Mouse (Mus musculus) skeletal muscle tissue, adult 2 months (tissue): ENCODE data around the gene AI413582.

Experiments used
- DNase-seq: peaks from one replicate; pipeline ENCODE4 v3.0.0-alpha.2; 2012; ENCODE audit warnings: low read depth, low spot score

Gene AI413582

DNA sequence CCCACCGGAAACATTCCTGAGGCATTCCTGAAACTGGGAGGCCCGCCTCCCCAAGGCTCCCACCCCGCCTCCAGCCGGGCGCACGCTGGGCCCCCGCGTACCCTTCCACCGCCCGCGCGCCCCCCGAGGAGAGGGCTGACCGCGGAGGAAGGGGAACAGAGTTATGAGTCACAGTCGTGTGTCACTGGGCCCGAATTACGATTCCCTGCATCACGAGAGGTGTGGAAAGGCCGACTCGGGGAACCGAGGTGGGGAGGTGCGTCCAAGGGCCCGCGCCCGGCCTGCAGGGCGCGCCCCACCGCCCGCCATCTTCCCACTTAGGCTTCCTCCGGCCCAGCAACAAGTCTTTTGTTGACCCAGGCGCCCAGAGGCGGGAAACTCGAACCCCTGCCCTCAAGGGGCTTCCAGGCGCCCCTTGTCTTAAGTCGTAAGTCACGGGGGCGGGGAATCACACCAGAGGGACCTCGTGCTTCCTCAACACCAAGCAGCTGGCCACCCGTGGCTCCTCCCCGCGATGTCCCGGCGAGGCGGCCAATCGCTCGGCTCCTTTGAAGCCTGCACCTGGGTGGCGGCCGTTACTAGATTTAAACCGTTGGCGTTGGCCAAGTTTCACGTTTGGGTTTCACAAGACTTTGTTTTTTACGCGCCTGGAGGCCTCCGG lies 9.9 kb downstream of the AI413582 start:
- peak; percentile 60 for DNase-seq

DNA sequence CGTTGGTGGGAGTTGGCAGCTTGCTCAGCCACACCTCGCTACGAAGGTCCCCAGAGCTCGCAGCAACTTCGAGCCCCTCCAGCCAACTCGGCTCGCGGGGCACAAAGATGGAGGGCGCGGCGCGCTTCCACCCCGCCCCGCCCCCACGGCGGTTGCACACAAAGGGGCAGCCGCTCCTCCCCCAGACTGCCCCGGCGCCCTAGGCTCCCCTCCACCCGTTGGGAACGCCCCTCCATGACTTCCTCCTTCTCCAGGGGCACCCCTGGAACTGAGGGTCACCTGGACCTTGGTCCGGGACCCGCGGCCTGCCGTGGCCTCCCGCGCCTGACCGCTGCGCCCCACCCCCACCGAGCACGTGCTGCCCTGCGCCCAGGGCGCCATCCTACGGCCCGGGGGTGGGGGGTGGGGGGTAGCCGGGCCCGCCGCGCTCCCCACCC lies 10.5 kb downstream of the AI413582 start:
- no peak for DNase-seq

DNA sequence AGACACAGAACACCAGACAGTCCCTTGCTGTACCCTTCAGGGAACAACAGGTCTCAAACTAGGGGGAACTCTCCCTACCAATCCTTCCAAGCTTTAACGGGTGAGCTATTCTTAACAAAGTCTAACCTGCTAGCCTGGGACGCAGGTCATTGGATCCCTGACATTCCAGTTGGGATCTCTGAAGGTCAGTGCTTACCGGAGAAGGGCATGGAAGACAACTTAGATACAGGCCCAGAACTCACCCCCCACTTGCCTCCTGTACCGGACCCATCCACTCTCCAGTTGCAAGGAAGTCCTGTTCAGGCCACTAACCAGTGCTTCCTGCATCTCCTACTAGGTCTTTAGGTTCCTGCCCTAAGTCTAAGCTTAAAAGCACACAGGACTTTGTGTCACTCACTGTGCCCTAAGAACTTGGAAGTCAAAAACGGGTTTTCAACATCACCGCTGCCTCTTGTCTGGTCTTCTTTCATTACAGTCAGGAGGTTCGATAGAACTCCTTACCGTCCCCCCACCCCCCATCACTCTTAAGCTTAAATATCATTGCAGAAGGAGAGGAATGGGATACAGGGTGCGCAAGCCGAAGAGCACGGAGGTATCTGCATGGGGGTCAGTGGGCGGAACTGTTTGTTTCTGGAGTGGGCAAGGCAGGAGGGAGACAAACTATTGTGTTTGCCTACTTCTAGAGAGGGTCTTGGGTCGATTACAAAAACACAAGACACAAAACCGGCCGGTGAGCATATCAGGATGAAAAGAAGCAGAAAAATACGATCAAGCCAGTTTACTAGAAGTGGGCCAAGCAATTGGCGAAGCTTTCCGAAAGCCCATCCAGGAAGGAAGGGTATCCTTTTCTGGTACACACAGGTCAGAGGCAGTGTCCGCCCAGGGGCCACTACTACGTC lies 11.2 kb downstream of the AI413582 start:
- DNase-seq: no peak

DNA sequence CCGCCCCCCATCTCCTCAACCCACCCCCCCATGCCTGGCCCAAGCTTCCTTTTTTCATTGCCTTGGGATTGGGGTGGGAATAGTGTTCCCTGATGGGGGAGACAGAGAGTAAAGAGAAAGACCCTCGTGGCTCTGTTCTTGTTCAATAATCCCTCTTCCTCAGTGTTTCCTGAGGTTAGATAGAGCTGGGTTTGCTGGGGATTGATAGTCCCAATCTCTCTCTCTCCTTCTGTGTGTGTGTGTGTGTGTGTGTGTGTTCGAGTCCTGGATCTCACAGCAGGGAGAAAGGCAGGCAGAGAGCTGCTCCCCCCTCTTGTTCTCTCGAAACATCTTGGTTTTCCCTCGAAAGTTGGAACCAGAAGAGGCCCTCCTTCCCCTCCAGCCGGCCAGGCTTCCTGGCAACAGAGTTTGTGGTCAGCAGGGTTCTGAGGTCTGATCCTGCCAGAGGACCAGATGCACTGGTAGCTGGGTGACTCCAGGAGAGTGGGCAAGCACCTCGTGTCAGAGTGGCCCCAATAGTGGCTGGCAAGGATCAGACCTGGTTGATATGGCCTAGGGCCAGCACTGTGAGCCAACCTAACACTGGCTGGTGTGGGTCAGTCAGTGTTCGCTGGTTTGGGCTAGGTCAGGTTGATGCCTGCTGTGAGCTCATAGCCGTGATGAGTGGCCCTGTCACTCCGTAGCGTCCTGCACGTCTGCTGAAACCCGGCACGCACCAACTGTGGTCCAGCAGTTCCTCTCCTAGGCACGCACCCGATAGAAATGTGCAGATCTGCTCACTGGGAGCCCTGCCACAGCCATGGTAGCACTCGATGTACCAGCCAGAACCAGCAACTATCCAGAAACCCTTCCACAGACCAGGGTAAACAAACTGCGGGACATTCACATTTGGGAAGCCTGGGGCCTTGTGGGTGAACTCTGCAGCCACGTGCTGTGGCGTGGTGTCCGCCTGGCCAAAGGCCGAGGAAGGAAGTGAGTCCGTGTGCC lies 13.0 kb downstream of the AI413582 start:
- peak; percentile 56 for DNase-seq

DNA sequence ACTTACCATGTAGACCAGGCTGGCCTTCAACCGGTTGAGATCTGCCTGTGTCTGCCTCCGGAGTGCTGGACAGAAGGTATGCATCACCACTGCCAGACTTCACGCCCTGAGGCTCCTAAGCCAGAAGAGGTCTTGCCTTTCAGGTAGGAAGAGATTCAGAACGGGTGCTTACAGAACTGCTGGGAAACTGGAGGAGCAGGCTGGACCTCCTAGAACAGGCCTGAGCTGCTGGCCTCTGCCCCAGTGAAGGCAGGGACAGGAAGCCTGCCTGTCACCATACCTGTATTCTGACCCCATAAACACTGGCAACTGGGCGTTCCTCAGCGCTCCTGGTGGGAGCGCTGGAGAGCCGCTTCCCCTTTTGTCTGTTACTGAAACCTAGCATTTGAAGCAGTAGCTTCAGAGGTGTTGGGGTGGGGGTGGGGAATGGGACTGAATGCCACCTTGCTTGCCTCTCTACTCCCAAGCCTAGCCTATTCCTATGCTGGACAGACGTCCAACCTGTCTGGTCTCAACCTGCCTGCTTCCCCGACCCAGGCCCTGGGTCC lies 14.1 kb downstream of the AI413582 start:
- DNase-seq: no peak

DNA sequence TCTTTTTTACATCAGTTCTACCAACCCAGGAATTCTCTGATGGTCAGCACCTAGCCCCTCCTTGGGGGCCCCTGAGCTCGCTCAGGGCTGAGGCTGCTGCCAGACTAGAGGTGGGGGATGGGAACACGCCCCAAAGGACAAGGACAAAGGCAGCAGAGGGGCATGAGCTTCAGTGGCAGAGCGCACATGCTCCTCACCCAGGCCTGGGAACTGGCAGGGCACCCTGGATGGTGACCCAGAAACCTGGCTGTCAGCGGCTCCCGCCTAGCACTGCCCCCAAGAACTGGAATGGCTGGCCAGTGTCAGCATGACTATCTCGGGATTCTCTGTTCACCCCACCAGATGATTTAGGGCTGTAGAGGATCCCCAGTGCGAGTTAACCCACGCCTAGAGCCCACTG lies 16.3 kb downstream of the AI413582 start:
- DNase-seq: no peak

DNA sequence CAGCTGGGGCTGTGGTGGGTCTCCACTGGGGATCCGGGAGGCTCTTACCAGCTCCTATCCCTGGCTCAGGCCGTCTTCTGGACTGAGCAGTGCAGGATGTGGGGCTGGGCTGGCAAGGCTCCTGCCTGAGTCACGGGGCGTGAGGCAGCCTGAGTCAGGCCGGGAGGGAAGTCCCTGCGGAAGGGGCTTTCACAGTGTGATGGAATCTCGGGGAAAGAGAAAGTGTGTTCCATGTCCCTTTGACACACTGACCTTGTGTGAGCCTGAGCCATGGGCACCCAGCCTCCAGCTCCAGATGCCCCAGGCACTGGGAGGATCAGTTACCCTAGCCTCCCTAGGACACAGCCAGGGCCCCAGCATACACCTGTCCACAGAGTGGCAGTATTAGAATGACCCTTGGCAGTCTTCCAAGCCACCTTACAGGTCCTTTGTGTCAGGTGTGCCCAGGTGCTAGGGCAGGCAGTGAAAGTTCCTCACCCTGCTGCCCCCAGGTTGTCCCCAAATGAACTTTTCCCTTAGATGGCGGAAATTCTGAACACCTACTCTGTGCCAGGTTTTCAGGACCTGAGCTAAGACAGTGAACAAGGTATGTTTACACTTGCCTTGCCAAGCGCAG lies 18.2 kb downstream of the AI413582 start:
- no peak for DNase-seq

DNA sequence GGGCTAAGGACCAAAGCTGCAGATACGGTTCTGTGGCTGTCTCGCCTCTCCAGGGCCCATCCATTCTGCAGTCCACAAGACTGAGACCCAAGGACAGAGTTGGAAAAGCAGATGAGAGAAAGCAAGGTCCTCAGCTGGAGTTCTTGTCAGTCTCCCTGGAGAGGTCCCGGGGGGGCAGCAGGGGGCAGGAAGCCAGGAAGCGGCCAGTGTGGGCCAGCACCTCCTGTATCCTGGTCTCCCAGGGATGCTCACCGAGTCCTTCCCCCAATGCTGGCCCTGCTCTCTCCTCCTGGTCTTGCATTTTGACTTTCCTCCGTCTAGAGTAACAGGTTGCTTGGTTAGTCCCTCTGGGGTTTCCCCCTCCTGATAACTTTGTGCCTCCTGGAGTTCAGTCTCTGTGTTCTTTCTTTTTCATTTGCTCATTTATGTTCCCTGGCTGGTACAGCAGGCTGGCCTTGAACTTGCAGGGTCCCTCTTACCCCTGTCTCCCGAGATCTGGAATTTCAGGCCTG lies 18.9 kb downstream of the AI413582 start:
- no peak for DNase-seq

DNA sequence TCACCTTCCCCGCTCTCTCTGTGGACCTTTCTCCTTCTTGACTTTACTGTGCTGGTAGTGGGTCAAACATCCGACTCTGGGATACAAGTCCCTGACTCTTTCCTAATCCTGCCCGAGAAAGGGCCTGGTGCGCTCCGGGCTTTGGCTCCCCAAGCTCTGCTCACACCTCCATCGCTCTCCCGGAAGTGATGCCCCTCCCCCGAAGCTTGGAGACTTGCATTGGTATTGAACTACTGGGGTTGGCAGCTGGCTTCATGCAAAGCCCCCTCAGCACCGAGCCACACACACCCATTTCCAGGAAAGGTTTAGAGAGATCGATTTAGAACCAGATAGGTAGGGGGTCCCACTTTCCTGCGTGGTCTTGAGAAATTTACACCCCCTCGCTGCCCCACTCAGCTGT lies 19.6 kb downstream of the AI413582 start:
- DNase-seq: no peak

DNA sequence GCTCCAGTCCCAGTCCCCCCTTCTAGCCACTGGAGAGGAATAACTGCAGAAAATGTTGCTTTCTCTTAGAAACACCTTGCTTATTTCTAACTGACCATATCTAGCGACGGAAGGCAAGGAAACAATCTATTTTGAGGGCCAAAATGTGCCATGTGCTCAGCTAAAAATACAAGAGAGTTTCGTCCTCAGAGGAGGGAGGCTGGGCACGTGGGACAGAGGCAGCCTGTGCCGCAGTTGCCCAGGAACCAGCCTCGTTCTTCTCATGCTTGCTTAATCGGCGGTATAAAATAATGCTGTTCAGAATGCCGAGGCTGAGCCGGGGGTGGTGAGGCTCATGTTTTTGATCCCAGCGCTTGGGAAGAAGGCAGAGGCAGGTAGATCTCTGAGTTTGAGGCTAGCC lies 21.0 kb downstream of the AI413582 start:
- no peak for DNase-seq

DNA sequence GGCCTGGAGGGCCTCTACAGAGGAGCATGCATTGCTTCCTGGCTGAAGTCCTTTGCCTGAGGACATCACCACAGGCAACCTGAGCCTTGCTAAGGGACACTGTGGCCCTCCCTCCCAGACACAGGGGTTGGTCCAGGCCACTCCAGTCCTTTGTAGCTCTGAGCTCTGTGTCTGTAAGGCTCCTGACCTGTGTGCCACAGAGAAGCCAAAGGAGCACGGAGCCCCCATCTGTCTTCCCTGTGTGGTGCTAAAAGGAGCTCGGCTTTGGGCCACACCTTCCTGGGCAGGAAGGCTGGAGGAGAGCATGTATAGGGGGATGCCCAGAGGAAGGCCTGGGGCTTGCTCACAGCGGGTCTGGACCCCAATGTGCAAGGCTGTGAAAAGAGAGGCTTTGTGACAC lies 23.6 kb downstream of the AI413582 start:
- DNase-seq: no peak

DNA sequence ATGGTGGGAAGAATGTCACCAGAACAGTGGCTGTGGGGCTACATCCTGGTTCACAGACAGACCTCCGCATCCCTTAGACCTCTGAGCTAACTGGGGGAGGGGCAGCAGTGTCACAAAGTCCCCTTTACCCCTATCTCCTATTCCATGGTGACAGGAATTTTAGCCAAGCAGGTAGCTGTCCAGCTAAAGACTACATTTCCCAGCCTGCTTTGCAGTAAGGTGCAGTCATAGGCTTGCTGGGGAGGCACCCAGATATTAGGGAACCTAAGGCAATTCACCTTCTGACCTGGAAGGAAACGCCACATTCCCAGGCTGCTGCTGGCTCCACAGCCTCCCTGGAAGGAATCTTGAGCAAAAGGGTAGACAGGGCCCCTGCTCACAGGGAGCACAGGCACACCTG lies 24.3 kb downstream of the AI413582 start:
- no peak for DNase-seq

DNA sequence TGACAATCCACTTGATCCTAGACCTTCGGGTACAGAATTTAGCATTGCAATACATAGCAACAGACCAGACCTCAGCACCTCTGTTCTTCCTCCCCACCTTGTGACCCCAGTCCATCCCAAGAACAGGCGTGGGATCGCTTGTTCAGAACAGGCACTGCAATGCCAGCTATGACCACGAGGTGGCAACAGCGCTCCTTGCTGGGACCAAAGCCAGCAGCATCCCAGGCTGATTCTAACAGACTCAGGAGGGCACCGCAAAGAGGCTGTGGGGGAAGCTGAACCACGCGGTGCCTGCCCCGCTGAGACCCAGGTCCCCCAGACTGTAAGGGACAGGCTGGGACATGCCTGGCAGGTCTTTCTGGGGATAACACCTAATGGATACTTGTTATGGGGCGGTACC lies 30.8 kb downstream of the AI413582 start:
- DNase-seq: peak; percentile 73

DNA sequence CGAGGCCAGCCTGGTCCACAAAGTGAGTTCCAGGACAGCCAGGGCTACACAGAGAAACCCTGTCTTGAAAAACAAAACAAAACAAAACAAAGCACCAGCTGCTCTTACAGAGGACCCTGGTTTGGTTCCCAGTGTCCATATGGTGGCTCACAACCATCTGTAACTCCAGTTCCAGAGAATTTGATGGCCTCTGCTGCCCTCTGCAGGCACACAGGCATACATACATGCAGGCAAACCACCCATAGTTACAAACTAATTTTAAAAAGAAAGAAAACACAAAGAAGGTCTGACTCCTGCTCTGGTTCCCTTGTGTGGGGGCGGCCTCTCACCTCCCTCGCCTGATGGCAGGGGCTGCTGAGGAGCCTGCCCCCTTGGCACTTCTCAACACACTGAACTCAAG lies 32.2 kb downstream of the AI413582 start:
- DNase-seq: no peak

DNA sequence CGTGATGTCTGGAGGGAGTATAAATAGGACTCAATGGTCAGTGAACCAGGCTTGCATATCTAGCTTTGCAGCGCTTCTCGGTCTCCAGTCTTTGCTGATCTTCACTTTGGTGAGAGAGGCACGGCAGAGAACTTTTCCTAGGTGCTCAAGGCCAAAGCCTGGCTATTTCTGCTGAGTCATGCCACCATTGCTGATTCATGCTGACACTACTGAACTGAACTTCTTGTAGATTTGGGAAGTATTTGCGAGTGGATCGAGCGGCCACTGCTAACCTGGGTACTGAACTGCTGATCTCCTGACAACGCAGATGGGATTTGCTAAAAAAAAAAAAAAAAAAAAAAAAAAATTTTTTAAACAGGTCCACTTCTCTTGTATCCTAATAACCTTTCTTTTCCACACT lies 33.5 kb downstream of the AI413582 start:
- no peak for DNase-seq

DNA sequence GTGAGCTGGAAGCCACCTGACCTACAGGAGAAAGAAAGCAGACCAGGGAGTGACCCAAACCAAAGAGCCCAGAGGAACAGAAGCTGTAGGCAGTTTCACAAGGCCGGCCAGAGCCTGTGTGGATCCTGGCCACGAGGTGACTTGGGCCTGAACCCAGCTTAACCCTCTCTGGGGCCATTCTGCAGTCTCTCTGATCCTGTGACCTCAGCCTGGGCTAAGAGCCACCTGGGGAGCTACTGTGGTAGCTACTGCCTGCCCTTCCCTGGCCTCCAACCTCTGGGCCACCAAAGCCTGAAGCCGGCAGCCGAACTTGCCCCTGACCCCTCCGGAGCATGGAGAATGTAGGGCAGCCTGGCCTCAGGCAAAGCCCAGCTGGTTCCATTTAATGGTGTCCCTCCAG lies 36.8 kb downstream of the AI413582 start:
- DNase-seq: no peak

DNA sequence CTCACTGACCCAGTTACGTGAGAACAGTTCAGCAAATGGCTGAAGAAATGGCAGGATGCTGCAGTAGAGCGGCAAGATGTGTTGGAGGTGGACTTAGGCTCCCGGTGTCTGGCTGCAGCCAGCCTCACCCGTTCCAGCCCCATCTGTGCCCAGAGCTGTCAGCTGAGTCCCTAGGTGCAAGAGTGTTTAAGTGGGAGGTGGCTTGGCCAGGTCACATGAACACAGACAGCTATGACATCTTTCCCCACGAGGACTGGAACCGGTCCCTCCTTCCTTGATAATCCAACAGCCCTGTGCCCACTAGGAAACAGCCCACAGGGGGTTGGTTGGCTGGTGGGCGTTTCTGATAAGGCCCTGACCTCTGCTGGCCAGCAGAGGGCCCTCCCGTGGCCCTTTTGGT lies 37.5 kb downstream of the AI413582 start:
- DNase-seq: no peak

DNA sequence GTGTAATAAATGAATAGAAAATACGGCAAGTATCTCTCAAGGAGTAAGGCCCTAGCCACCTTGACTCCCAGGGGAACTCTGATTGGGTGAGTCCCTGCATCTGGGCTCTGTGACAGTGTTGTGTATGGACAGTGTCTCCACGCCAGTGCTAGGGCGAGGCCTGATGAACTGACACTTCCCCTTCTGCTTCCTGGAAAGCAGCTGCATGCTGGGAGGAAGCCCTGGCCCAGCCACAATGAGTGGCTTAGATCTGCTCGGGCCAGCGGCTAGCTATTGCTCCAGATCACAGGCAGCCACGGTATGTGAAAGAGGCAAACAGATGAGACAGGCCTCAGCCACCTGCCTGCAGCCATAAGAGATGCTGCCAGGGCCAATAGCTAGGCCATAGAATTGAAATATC lies 38.4 kb downstream of the AI413582 start:
- no peak for DNase-seq

DNA sequence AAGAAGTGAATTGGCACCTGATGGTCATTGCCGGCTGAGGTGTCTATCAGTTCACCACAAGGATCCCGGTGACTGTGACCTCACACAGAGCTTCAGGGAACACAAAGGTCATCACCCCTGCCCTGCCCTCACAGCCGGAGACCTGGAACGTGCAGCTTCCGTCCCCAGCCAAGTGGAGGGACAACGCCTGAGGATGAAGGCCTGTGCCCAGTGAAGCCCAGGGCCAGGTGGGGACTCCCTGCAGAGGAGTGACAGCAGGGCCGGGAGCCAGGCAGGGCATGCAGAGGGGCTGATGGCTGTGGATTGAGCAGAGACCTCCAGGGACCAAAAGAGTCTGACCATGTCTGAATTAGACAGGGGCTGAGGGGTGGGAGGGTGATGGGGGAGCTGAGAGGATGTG lies 42.4 kb downstream of the AI413582 start:
- DNase-seq: no peak

DNA sequence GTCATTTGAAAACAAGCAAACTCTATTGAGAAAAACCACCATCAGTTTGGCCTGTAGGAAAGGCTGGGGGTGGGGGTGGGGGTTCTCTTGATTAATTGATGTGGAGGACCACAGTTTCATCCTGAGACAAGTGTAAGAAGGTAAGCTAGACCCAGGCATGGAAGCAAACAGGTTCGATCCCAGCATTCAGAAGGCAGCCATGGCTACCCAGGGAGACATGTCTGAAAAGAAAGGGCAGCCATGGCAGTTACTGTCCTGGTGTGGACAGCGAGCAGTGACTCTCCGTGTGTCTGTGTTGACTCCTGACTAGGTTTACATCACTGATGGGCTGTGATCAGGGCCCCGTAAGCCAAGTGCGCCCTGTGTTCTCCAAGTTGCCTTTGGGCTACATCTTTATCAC lies 44.3 kb downstream of the AI413582 start, which contains the start of gene Grm4:
Gene Grm4 (minus strand): TSS at position 101 of the 400 bp plus-strand sequence.
- DNase-seq: no peak

DNA sequence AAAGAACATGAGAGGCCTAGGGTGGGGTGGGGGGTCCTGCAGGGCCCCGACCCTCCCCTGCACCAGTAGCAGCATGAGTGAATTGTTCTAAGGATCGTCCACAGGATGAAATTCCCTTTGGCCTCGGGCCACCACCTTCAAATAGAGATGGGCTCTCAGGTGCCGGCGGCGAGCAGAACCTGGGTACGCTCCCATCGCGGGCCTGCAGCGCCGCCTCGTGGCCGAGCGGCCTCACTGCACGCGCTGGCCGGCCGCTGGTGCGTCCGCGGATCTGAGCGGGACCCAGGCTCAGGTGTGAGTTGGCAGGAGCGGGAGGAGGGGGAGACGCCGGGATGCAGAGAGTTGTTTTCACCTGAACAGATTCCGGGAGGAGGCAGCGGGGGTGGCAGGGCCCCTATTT lies 45.0 kb downstream of the AI413582 start:
- DNase-seq: peak; percentile 15
